23 mouse cellular contexts compared by ENCODE assay signal in the genomic region with DNA sequence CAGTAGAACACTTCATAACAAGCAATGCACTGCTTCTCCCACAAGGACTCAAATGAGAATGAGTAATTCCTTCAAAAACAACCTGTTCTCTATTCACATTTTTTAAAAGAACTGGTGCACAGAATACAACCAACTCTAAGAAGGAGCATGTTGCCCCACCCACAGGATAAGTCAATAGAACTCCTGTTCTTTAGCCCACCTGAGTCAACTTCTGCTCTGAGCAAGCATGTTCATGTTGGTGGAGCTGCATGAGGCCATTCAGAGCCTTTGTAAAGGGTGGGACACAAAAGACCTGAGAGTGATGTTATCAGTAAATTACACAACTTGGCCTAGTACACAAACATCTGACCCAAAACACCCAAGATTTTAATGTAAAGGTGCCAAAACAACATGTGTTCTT. TPM values are rescaled to one million over a fixed set of nuclear protein-coding genes. Genes with fewer than 3 reads are reported as not detected.
DNase-seq lines count a peak whose midpoint lies in the region; ATAC-seq and TF ChIP-seq lines count a peak whose summit lies in the region.
"Had no signal": no experiment of that assay in that cellular context is flagged by ENCODE, and none has a peak within 500 bp of the region (broad histone marks: within the 10 kb centered on the region; RNA-seq: fewer than 3 reads in every experiment).

No protein-coding gene starts in this region.

- no peak for ATAC-seq in embryonic facial prominence, embryonic 14.5 days (ENCODE audit: low read depth)
- peak; percentile 62; the same call in 1 of the 2 replicates for ATAC-seq in lung, embryonic 16.5 days (ENCODE audit: low read depth)
- ATAC-seq in stomach, embryonic 16.5 days (ENCODE audit: insufficient read depth, low FRiP score): peak; percentile 75; the same call in 1 of the 2 replicates
- ATAC-seq: activated CD4-positive, CD25-positive, alpha-beta regulatory T cell, adult 4 months; forebrain, embryonic 14.5 days; forebrain, postnatal 0 days had no signal

- no peak overlapping the region for H3K9ac ChIP-seq in embryonic facial prominence, embryonic 14.5 days (ENCODE audit: low read depth, low read length)
- no peak overlapping the region for H3K9ac ChIP-seq in lung, embryonic 16.5 days (ENCODE audit: low read length)
- H3K9ac ChIP-seq in stomach, embryonic 16.5 days (ENCODE audit: low read length): no peak overlapping the region
- H3K9ac ChIP-seq: embryonic facial prominence, embryonic 15.5 days; forebrain, postnatal 0 days; hindbrain, embryonic 12.5 days; hindbrain, embryonic 15.5 days had no signal

- H3K4me2 ChIP-seq in embryonic facial prominence, embryonic 14.5 days (ENCODE audit: low read depth, low read length): no peak overlapping the region
- H3K4me2 ChIP-seq in lung, embryonic 16.5 days (ENCODE audit: low read depth, low read length): no peak overlapping the region
- no peak overlapping the region for H3K4me2 ChIP-seq in stomach, embryonic 16.5 days (ENCODE audit: low read depth, low read length)
- H3K4me2 ChIP-seq: embryonic facial prominence, embryonic 15.5 days; heart, embryonic 11.5 days; hindbrain, embryonic 12.5 days; hindbrain, embryonic 15.5 days had no signal

- no peaks in the 10 kb centered on the region for H3K27me3 ChIP-seq in embryonic facial prominence, embryonic 14.5 days (replicated peaks; ENCODE audit: control insufficient read depth, insufficient read depth, low read length)
- H3K27me3 ChIP-seq in embryonic facial prominence, embryonic 10.5 days (replicated peaks; ENCODE audit: low read depth, poor library complexity, severe bottlenecking): no peaks in the 10 kb centered on the region
- no peaks in the 10 kb centered on the region for H3K27me3 ChIP-seq in lung, embryonic 16.5 days (ENCODE audit: control insufficient read depth, insufficient read depth, low read depth, low read length)
- H3K27me3 ChIP-seq in stomach, embryonic 16.5 days (ENCODE audit: control insufficient read depth, insufficient read depth, low read length): no peaks in the 10 kb centered on the region
- H3K27me3 ChIP-seq: embryonic facial prominence, embryonic 15.5 days; hindbrain, embryonic 12.5 days; hindbrain, embryonic 15.5 days had no signal

- no peak overlapping the region for H3K27ac ChIP-seq in embryonic facial prominence, embryonic 14.5 days (replicated peaks; ENCODE audit: low read depth, low read length)
- H3K27ac ChIP-seq in embryonic facial prominence, embryonic 10.5 days (replicated peaks): no peak overlapping the region
- H3K27ac ChIP-seq in lung, embryonic 16.5 days (ENCODE audit: low read length): no peak overlapping the region
- peak overlapping the region; percentile 38; the same call in 1 of the 2 replicates for H3K27ac ChIP-seq in stomach, embryonic 16.5 days (ENCODE audit: low read length)
- H3K27ac ChIP-seq: embryonic facial prominence, embryonic 15.5 days; gastrocnemius, adult 2 months; hindbrain, embryonic 12.5 days; hindbrain, embryonic 15.5 days had no signal

- TF ChIP-seq POLR2A in lung, adult 2 months (IDR thresholded peaks at IDR 0.05; ENCODE audit: borderline replicate concordance, extremely low read depth, low read depth, low read length): no peak

- no peak for TF ChIP-seq CTCF in lung, adult 2 months (IDR thresholded peaks at IDR 0.05; ENCODE audit: insufficient read depth, low read length)

- no peaks in the 10 kb centered on the region for H3K36me3 ChIP-seq in embryonic facial prominence, embryonic 14.5 days (ENCODE audit: control insufficient read depth, insufficient read depth, low read length)
- no peaks in the 10 kb centered on the region for H3K36me3 ChIP-seq in embryonic facial prominence, embryonic 10.5 days (replicated peaks)
- no peaks in the 10 kb centered on the region for H3K36me3 ChIP-seq in lung, embryonic 16.5 days (ENCODE audit: control insufficient read depth, insufficient read depth, low read length)
- no peaks in the 10 kb centered on the region; the same call in 1 of the 2 replicates for H3K36me3 ChIP-seq in stomach, embryonic 16.5 days (ENCODE audit: control insufficient read depth, insufficient read depth, low read length)
- H3K36me3 ChIP-seq: embryonic facial prominence, embryonic 15.5 days; hindbrain, embryonic 12.5 days had no signal

- DNase-seq in embryonic facial prominence, embryonic 14.5 days (ENCODE audit: low spot score): peak; percentile 6
- no peak for DNase-seq in embryonic facial prominence, embryonic 10.5 days (ENCODE audit: low spot score)
- DNase-seq in lung, adult 2 months: no peak
- DNase-seq in kidney, postnatal 10 days: no peak
- DNase-seq: adrenal gland, adult 8-10 months; adrenal gland, postnatal 25 days; cerebellum, adult 11-12 months; cerebellum, adult 8-10 months; cerebellum, postnatal 10 days; cerebellum, postnatal 36 days; embryo, embryonic 11 days; forebrain, postnatal 0 days; gastrocnemius, adult 2 months; gastrocnemius, postnatal 14 days; heart, adult 11 months had no signal

- no peaks in the 10 kb centered on the region for H3K4me1 ChIP-seq in embryonic facial prominence, embryonic 14.5 days (ENCODE audit: control insufficient read depth, insufficient read depth, low read length)
- H3K4me1 ChIP-seq in embryonic facial prominence, embryonic 10.5 days: no peaks in the 10 kb centered on the region
- H3K4me1 ChIP-seq in lung, embryonic 16.5 days (replicated peaks; ENCODE audit: control insufficient read depth, insufficient read depth, low read length): no peaks in the 10 kb centered on the region
- no peaks in the 10 kb centered on the region for H3K4me1 ChIP-seq in lung, adult 2 months (ENCODE audit: control insufficient read depth, insufficient read depth, low read length)
- no peaks in the 10 kb centered on the region; the same call in 1 of the 2 replicates for H3K4me1 ChIP-seq in stomach, embryonic 16.5 days (ENCODE audit: control insufficient read depth, insufficient read depth, low read length)
- H3K4me1 ChIP-seq: embryonic facial prominence, embryonic 15.5 days; hindbrain, embryonic 12.5 days; hindbrain, embryonic 15.5 days had no signal

- H3K9me3 ChIP-seq in embryonic facial prominence, embryonic 14.5 days (ENCODE audit: control insufficient read depth, low read length): 0 out of 2 replicates have a peak, but pooled peaks cover 3% of the 10 kb centered on the region
- no peaks in the 10 kb centered on the region for H3K9me3 ChIP-seq in embryonic facial prominence, embryonic 10.5 days
- no peaks in the 10 kb centered on the region for H3K9me3 ChIP-seq in lung, embryonic 16.5 days (ENCODE audit: control insufficient read depth, low read length)
- H3K9me3 ChIP-seq in stomach, embryonic 16.5 days (replicated peaks; ENCODE audit: control insufficient read depth, low read length): no peaks in the 10 kb centered on the region
- H3K9me3 ChIP-seq: embryonic facial prominence, embryonic 15.5 days; hindbrain, embryonic 12.5 days; hindbrain, embryonic 15.5 days had no signal

- no peak overlapping the region for H3K4me3 ChIP-seq in embryonic facial prominence, embryonic 14.5 days (ENCODE audit: low read depth, low read length)
- no peak overlapping the region for H3K4me3 ChIP-seq in embryonic facial prominence, embryonic 10.5 days
- H3K4me3 ChIP-seq in lung, embryonic 16.5 days (ENCODE audit: low read length): no peak overlapping the region
- no peak overlapping the region for H3K4me3 ChIP-seq in lung, adult 2 months (replicated peaks; ENCODE audit: extremely low read depth, low read depth, low read length)
- no peak overlapping the region for H3K4me3 ChIP-seq in stomach, embryonic 16.5 days (replicated peaks; ENCODE audit: low read length)
- H3K4me3 ChIP-seq: embryonic facial prominence, embryonic 15.5 days; gastrocnemius, adult 2 months; hindbrain, embryonic 12.5 days; hindbrain, embryonic 15.5 days had no signal

RNA-seq across cellular contexts. Expression of a gene that starts 42.6 kb away (rescaled TPM):
- 3.5 and 6.1 TPM in 2 replicates for polyA plus RNA-seq in embryonic facial prominence, embryonic 14.5 days (2014; fragmentation: Nextera tagmentation; extraction: Ambion mirVana)
- 4.7 and 5.4 TPM in 2 replicates for polyA plus RNA-seq in embryonic facial prominence, embryonic 10.5 days (2016; fragmentation: Nextera tagmentation; extraction: Ambion mirVana)
- 7.5 and 8.7 TPM in 2 replicates for polyA plus RNA-seq in lung, embryonic 16.5 days (2015; fragmentation: Nextera tagmentation; extraction: Ambion mirVana)
- polyA plus RNA-seq in lung, adult 2 months (2012; rRNA removed): 1.4 and 2.9 TPM in 2 replicates
- 4.8 and 5.1 TPM in 2 replicates for polyA plus RNA-seq in stomach, embryonic 16.5 days (2015; fragmentation: Nextera tagmentation; extraction: Ambion mirVana)
